Mouse (Mus musculus) small intestine, adult 2 months (tissue): ENCODE measurements at regions not wholly inside any gene's neighbourhood (a gene's known extent, or its start where the extent isn't known, plus 50 kb on each side); places are given as distances from the start of the nearest gene placed in this dataset.

Experiments used
- CTCF ChIP-seq: fragments of 200-500 bp; IDR thresholded peaks from 2 replicates; pipeline ENCODE4 v1.5.1; 2012; ENCODE audit warnings: low read depth, mild to moderate bottlenecking, control low read depth, inconsistent platforms, low read length, moderate library complexity, mixed read lengths; ENCODE audit not compliant: insufficient replicate concordance, insufficient read length; ENCODE audit errors: extremely low read depth
- POLR2A ChIP-seq: fragments of 200-500 bp; IDR thresholded peaks from 2 replicates; pipeline ENCODE4 v1.6.1; 2012; ENCODE audit warnings: low read depth, mild to moderate bottlenecking, control low read depth, inconsistent platforms, low read length, moderate library complexity

- TF ChIP-seq CTCF = no peak
- no peak for TF ChIP-seq POLR2A
Observed at GRCm38 (mm10) chr7:115373781-115374533, 630.5 kb downstream of the Insc start.
